Mouse (Mus musculus): Measurements from ENCODE around the gene Msrb2. TPM values are rescaled to one million over a fixed set of nuclear protein-coding genes. Genes with fewer than 3 reads are reported as not detected.
A peak's percentile ranks its signal among the peaks of the same experiment; 100 is the strongest.

Msrb2 gene
- polyA plus RNA-seq (2015; fragmentation: Nextera tagmentation; extraction: Ambion mirVana): 29.6 and 30.5 TPM in 2 replicates

DNA sequence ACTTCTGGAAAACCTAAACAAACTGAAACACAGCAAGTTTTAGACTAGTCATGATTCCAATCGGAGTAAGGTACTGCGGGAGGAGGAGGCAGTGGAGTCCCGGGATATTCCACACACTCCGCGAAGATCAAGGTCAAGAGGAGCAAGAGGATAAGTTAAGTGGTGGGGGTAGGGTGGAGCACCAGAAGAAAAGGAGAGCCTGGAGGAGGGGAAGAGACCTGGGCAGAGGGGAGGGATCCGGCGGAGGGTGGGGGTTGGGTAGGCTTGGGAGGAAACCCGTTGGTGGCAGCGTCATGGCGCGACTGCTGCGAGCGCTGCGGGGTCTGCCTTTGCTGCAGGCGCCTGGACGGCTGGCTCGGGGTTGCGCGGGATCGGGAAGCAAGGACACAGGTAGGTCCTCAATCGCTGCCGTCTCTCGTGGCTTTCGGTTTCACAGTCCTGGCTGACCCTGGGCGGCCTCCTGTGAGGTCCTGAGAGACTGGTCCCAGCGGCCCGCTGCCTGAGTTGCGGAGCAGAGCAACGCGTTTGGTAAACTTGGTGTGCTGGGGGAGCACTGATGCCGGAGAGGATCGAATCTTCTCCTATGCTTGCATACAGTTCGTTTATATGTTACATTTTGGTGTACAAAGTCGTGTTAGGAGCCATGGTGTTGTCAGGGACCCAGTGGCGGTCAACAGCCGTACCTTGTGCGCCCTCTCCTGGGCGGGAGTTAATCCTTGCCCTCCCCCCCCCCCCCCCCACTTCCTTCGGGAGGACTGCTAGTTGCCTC, at the start of gene Msrb2:
TSS of gene Msrb2 (plus strand) at position 51 of the 769 bp plus-strand sequence.
- peak; percentile 74 for DNase-seq (ENCODE audit: low spot score)

DNA sequence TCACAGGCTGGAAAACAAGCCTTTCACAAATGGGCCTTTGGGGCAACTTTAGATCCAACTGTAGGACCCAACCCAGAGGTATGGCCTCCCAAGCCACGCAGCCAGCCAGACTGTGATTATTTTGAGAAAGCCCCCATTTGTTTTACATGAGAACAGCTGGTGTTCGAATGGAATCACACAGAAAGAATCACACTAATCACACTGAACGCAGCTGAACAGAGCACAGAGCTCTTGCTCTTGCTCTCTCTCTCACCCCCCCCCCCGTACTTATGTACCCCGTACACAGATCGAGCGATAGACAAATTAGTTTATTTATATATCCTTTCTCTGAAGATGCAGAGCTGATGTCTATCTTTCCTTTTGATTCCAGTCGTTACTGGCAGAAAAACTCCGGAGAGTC, 48.8 kb upstream of the Msrb2 start:
- DNase-seq (ENCODE audit: low spot score): no peak

DNA sequence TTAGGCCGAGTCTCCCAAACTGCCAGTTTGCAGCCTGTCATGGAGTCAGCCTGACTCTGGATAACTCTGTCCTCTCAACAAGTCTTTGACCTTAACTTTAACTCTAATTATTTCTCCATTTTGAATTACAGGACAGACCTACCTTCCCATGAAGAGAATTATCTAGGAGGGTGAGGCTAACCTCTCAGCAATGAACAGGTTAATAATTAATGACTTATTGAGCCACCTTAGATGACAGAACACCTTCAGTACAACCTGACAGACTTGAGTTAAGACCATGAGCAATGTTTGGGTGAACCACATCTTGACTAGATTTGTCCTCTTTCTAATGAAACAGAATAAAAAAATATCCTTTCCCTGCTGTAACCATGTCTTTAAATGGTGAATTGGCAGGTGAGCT, 44.9 kb upstream of the Msrb2 start:
- no peak for DNase-seq (ENCODE audit: low spot score)

DNA sequence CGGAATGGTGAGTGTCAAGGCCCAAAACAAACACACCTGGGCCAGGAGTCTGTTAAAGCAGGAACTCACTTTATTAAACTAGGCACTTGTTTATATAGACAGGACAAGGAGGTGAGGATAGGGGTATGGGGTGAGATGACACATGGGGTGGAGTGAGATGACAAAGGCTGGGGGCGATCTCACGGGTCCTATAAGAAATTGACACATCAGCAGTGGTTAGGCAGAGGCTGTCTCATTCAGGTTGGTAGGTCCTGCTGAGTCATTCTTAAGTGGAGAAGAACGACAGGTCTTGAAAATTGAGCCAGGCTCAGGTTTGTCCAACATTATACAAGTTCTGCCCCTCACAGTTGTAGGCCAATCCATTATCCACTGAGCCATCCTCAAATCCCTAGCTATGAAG, 43.4 kb upstream of the Msrb2 start:
- no peak for DNase-seq (ENCODE audit: low spot score)

DNA sequence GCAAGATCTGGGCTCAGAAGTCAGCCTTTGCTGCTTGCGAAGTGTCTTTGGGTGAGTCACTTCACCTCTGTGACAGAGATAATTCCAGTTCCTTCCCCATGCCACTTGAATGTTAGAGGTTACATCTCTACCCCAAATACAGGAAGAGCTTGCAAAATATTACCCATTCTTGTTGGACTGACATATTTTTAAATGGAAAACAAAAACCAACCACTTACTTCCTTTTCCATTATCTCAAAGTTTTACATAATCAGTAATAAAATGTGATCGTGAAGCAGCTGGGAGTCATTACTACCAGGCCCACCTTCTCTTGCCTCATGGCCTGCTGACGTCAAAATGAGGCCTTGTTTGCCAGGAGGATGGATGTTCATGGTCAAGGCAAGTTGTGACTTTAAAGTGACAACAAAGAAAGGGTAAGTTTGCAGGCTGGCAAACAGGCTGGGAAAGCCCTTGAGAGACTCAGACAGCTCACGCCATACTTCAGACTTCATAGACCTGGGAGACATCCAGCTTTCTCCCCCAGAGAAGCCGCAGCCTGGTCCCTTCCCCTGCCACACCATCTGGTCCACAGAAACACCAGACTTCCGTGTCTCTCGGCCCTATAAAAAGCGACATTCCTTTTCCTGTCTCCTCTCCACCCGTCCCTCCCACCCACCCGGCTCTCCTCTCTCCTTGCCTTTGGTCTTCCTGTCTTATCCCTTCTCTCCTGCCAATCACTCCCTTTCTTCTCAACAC, 27.2 kb upstream of the Msrb2 start:
- no peak for DNase-seq (ENCODE audit: low spot score)

DNA sequence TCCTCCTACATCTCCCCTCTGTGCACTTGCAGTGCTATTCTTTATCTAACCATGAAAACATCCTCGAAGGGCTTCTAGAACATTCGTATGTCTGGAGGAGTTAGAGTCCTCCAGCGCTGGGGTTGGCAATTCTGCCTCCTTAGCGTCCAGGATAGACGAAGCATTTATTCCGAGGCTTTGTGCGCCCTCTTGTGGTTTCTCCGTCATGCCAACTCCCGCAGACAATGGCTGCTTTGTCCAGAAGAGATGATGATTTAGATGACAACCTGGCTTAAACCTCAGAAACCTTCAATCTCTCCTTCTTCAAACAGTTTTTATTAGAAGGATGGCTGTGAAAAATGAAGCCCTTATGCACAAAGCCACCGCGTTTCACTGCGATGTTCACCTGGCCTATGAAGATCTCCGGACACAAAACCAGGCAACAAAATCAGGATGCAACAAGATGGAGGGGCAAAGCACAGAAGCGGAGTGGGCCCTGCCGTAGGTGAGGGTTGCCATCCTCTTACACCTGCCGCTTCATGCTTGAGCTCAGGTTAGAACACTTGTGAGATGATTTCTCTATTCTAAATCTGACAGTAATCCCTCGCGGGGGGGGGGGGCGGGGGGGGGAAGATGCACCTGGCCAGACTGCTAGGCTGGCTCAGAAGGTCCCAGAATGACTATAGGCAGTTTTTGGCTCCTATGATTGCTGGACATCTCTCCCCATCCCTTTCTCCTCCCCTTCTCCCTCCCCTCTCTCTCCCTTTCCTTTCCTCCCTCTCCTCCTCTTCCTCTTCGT, 26.4 kb upstream of the Msrb2 start:
- DNase-seq (ENCODE audit: low spot score): peak; percentile 88

DNA sequence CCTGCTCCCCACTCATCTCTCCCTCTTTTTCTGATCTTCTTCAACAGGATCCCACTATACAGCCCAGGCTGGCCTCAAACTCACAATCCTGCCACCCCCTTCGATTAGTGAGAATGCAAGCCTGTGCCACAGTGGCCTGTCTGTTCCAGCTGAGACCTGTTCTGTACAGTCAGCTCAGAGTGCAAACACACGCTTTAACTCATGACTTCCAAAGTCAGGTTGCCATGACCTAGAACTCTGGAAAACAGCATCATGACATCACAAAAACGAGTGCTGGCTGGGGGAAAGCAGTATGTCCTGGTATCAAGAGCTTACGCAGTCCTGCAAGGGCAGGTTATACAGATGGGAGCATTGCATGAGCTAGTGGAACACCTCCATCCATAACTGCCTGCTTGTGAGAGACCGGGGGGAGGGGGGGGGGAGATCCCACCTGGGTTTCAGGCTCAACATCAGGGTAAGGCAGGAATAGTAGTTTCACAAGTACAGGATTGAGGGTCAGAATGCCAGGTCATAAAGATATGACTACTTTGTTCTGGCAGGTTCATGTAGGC, 25.8 kb upstream of the Msrb2 start:
- no peak for DNase-seq (ENCODE audit: low spot score)

DNA sequence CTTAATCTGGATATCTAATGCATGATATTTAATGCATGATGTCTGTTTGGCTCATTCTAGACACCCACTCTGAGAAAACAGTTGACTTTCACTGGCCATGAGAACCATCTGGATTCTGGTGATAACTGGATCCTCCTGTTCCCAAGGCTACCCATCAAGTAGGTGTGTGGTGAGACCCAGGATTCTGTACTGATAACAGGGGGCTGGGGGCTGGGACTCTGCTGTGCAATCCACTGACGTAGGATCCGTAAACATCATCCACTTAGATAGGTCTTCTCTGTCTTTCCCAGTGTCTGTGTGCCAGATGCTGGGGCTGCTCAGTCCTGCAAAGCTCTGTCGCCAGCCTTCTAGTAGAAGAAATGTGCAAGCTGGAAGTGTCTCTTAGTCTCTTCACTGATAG, 22.8 kb upstream of the Msrb2 start:
- no peak for DNase-seq (ENCODE audit: low spot score)

DNA sequence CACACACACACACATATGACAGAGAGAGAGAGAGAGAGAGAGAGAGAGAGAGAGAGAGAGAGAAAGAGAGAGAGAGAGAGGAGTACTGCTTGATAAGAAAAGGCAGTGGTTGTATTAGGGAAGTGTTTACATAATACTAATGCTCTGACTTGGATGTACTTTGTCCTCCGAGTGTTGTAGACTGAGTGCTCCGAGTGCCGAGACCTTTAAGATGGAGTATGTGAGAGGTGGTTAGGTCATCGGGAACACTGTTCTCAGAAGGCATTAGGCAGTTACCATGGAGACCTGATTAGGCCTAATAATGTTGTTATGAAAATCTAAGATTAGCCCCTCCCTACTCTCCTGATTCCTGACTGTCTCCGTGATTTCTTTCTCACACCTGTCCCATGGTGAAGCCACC, 21.1 kb upstream of the Msrb2 start:
- no peak for DNase-seq (ENCODE audit: low spot score)

DNA sequence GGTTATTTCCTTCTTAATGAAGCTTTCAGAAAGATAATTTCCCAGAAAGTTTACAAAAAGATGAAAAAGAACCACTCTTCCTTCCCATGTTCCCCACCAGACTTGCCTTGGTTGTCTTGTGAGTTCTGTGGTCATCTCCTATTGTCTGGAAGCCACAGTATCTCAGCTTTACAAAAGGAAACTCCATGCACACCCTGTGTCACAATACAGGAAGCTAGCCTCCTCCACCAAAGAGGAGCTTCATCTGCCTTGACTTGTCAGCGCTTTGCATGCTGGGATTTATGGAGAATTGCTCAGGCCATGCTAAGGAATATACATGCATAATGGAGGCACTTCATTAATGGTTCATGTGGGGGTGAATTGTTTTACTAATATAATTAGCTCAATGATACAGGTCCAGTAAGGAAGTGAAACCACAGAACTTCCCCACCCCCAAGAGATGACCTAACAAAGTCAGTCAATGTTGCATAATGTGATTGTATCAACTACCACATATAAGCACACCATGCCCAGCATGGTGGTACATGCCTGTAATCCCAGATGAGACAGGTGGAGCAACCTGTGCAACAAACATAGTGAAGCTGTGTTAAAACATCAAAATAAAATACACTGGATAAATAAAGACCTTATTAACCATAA, 19.5 kb upstream of the Msrb2 start:
- no peak for DNase-seq (ENCODE audit: low spot score)

DNA sequence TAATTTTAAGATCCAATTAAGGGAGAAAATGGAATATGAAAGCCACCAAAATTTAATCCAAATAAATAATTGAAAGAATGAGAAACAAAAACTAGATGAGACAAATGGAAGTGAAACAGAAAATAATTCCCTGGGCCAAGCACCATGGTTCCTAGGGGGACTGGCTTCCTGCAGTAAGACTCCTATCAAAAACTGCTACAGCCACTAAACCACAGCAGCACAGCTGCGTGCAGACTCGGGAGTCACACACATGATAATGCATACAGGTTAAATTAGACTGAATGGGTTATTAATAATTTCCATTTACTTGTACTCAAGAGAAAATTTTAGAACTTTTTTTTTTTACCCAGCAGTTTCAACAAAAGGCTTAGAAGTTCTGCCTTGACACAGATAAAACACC, 18.1 kb upstream of the Msrb2 start:
- DNase-seq (ENCODE audit: low spot score): no peak

DNA sequence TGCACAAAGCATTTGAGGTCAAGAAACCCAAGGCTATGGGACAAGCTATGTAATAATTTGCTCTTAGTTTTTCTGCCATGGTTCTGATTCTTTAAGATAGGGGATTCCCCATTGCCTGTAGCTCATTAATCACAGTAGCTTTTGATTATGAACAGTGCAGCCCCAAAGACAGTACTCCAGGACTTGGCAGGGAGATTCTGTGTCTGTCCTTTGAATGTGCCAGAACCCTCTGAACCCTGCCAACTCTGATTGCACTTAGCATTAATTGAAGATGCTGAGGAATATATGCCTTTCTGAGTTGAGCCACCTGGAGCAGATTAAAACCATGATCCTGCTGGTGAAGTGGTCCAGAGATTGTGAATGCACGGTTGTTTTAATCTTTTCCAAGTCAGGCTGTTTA, 8.4 kb upstream of the Msrb2 start:
- no peak for DNase-seq (ENCODE audit: low spot score)

DNA sequence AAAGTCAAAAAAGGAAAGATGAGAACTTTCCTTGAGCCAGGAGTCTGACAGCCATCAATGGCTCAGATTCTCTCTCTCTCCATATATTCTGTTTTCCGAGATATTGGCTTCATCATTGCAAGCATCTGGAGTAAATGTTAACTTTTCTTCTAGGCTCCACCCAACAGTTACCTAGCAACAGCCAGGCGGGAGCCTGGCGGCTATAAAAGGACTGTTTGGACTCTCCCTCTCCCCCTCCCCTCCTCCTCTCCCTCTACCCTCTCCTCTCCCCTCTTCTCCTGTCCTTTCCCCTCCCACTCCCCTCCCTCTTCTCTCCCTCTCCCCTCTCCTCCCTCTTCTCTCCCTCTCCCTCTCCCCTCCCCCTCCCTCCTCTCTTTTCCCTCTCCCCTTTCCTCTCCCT, 4.8 kb upstream of the Msrb2 start:
- DNase-seq (ENCODE audit: low spot score): no peak

DNA sequence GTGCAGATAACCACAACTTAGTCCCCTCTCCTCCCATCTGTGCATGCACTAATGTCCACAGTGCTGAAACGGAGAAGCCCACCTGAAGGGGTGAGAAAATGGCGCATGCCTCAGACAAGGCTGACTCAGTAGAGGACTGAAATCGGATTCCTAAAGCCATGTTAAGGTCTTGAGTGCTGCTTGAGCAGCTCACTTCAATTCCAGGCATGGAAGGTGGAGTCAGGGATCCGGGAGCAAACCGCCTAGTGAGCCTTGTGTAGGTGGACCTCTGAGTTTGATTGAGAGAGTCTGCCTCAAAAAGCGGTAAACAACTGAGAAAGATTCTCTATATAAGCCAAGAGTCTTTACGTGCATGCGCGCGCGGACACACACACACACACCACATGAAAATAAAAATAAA, 4.1 kb upstream of the Msrb2 start:
- no peak for DNase-seq (ENCODE audit: low spot score)

DNA sequence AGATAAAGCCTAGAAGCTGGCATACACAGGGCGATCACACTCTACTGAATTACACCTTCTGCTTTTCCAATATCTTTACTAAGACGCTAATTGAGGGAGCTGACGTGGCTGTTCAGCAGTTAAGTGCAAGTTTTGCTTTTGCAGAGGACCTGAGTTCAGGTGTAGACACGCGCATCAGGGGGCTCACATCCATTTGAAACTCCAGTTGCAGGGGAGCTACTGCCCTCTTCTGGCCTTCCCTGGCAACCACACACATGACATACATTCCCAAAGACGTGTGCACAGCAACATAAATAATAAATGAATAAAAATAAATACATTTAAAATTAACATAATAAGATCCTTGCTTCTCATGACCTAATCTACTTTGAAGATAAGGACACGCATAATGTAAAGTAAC, 2.5 kb downstream of the Msrb2 start:
- peak; percentile 28 for DNase-seq (ENCODE audit: low spot score)

DNA sequence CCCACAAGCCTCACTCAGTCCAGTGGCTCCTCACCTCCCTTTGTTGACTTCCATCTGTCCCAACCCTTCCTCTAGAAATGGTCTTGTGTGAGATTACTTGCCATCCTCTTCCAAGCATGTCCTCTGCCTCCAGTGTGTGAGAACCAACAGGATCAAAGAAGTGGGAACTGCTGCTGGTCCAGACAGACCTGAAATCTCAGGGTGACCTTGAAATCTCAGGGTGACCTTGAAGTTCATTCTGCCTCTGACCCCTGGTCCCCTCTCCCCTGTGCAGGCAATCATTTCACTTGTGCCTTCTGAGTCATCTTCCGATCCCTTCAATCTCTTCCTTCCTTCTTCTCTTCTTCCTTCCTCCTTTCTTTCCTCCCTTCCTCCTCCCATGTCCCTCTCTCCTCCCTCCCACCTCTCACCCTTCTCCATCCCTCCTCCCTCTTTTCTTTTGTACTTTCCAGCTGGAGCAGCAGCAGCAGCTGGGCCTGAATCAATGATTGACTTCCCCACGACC, 9.3 kb downstream of the Msrb2 start:
- DNase-seq (ENCODE audit: low spot score): no peak

DNA sequence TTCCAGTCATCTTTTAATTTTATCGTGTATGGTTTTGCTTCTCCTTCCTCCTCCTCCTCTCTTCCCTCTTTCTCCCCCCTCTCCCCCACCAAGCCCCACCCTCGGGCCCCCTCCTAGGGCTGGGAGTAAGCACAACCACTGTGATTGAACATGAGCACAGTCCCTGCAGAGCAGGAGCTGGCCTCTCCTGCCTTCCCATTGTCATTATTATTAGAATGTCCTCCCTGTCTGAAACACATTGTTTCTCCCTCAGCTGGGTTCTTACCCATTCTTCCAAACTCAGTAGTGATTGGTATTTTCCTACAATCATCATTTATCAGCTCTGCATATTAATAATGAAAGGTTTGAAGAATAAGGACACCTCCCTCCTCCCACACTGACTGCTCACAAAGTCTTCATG, 9.7 kb downstream of the Msrb2 start:
- DNase-seq (ENCODE audit: low spot score): no peak

DNA sequence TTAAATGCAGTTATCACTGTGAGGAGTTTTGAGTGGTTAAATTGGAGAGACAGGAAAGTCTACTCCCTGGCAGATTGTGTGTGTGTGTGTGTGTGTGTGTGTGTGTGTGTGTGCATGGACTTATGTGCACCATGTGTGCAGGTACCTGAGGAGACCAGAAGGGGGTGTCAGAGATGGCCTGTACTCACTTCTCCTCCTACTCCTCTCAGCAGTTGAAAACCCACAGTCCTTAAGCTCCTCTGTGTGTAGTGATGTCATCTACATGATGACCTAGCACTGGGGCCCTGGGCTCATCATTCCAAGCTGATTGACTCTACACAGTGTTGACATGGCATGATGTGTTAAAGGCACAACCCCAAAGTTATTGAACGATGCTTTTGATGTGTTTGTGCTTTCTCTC, 11.0 kb downstream of the Msrb2 start:
- DNase-seq (ENCODE audit: low spot score): no peak

DNA sequence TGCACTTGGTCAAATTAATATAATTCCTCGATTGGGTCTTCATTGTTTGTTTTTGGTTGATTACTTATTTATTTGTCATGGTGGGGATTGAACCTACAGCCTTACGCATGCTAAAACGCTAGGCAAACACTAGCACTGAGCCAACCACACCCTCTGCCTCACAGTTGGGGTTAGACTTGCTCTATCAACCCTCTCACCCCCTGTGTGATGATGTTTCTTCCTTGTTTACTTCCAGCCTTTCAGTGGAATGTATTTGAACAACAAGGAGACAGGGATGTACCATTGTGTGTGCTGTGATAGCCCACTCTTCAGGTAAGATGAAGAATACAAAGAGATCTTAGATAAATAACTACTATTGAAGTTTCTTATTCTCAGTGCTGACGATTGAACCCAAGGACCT, 11.8 kb downstream of the Msrb2 start:
- no peak for DNase-seq (ENCODE audit: low spot score)

DNA sequence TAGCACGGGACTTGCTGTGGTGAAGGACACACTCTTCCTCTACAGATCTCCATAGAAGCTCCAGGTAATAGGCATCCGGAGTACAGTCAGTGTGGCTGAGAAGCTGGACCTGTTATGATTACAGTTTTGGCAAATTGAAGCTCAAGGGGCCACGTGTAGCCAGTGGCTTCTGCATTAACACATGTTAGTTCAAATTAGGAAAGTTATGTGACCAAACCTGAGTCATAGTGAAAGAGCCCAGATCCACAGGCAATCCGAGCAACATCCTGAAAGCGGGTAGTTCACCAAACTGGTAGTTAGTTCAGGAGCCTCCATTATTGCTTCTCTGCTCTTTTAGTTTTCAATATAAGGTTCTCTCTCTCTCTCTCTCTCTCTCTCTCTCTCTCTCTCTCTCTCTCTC, 14.5 kb downstream of the Msrb2 start:
- no peak for DNase-seq (ENCODE audit: low spot score)
